Mouse (Mus musculus) midbrain, embryonic 11.5 days (tissue): ENCODE measurements at regions not wholly inside any gene's neighbourhood (a gene's known extent, or its start where the extent isn't known, plus 50 kb on each side); places are given as distances from the start of the nearest gene placed in this dataset.

Experiments
- ATAC-seq: fragments of 200-750 bp; cut with Nextera tagmentation; 2 replicates; pipeline ENCODE4 v1.8.0; 2017; ENCODE audit warnings: moderate TSS enrichment, moderate library complexity; ENCODE audit not compliant: low FRiP score
- DNase-seq: peaks from one replicate; pipeline ENCODE4 v3.0.0; 2015; ENCODE audit warnings: low spot score; ENCODE audit errors: missing footprints
- H3K27ac ChIP-seq: fragments of 300-500 bp; sonication (generic); 2 replicates; pipeline ENCODE4 v1.5.1; 2014; ENCODE audit warnings: low read depth, low read length
- H3K27me3 ChIP-seq: fragments of 300-500 bp; sonication (generic); 2 replicates; pipeline ENCODE4 v1.6.1; 2014; ENCODE audit warnings: mild to moderate bottlenecking, low read length, moderate library complexity, mixed read lengths; ENCODE audit not compliant: control insufficient read depth, insufficient read depth
- H3K36me3 ChIP-seq: fragments of 300-500 bp; sonication (generic); 2 replicates; pipeline ENCODE4 v1.6.1; 2014; ENCODE audit warnings: mild to moderate bottlenecking, low read length, moderate library complexity, mixed read lengths; ENCODE audit not compliant: control insufficient read depth, insufficient read depth
- H3K4me1 ChIP-seq: fragments of 300-500 bp; sonication (generic); 2 replicates; pipeline ENCODE4 v1.6.1; 2014; ENCODE audit warnings: low read length; ENCODE audit not compliant: control insufficient read depth, insufficient read depth
- H3K4me2 ChIP-seq: fragments of 300-500 bp; sonication (generic); 2 replicates; pipeline ENCODE4 v1.6.1; 2014; ENCODE audit warnings: mild to moderate bottlenecking, moderate library complexity
- H3K4me3 ChIP-seq: fragments of 300-500 bp; sonication (generic); 2 replicates; pipeline ENCODE4 v1.5.1; 2014; ENCODE audit warnings: low read depth, low read length
- H3K9ac ChIP-seq: fragments of 300-500 bp; sonication (generic); 2 replicates; pipeline ENCODE4 v1.6.1; 2014; ENCODE audit warnings: low read length
- H3K9me3 ChIP-seq: fragments of 300-500 bp; sonication (generic); 2 replicates; pipeline ENCODE4 v1.6.1; 2016; ENCODE audit warnings: low read length; ENCODE audit not compliant: control insufficient read depth
- WGBS: fragments of 180-500 bp; shearing (Covaris S2); extraction: QIAGEN DNeasy Blood & Tissue Kit; methylation state at CpG from one replicate; pipeline ENCODE4 v1.1.7; 2014; 5-methylcytosine and 5-hydroxymethylcytosine counted together

DNA sequence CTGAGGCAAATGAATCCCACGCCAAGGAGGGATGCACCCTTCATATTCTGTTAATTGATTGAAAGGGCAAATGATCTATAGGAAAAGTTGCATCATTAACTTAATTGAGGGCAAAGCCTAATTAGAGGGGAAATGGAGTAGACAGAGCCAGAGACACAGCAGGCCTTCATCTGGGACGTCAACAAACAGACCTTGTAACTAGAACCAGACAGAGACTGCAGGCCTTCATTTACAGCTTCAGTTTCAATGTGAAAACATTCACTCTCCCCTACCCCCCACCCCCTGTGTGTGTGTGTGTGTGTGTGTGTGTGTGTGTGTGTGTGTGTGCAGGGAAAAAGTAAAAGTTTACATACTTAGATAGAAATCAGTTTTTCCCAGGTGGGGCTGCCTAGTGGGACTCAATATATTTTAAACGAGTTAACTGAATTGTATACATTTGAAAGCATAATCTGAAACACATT is 97.2 kb downstream of the Spry2 start:
- no peaks in the 10 kb centered on the region for H3K4me1 ChIP-seq
- H3K27ac ChIP-seq = no peak overlapping the region
- H3K4me2 ChIP-seq = no peak overlapping the region
- H3K9me3 ChIP-seq = no peaks in the 10 kb centered on the region
- DNase-seq (no peak), ATAC-seq (peak; percentile 8; the same call in 1 of the 2 replicates)
- no peak overlapping the region for H3K9ac ChIP-seq
- no peak overlapping the region for H3K4me3 ChIP-seq
- H3K36me3 ChIP-seq = no peaks in the 10 kb centered on the region
- WGBS = 68% methylated on average over 3 of the region's 3 CpGs
- no peaks in the 10 kb centered on the region for H3K27me3 ChIP-seq

DNA sequence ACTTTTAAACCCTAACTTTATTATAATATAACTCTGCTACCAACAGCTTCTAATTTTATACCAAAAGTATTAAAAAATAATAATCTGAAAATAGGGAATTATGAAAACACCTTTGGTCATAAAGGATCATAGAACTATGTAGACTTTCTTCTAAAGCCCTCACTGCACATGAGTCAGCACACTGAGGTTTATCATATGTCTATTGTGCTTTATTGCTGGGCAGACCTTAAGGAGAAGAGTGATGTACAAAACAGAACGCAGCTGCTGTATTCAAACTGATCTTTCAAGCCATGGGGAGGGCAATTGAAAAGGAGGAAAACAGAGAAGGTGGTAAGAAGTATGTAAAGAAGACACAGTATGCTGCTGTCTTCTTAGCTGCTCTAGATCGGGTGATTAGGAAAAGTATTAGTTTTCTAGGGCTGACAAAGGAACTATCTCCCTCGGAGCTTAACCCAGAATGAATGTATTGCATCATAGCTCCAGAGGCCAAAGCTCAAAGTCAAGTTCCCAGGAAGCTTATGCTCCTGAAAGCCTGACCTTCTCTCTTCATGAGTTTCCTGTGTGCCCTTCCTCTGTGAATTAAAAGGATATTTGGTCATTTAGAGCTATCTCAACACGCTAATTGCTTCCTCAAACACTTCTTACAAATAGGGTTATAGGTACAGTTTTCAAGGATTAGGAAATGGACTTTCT is 103.5 kb downstream of the Spry2 start:
- Histone ChIP-seq H3K36me3 (no peaks in the 10 kb centered on the region), H3K9ac (no peak overlapping the region), H3K27me3 (no peaks in the 10 kb centered on the region), H3K4me2 (no peak overlapping the region), H3K4me3 (no peak overlapping the region), H3K27ac (no peak overlapping the region), H3K4me1 (no peaks in the 10 kb centered on the region), H3K9me3 (no peaks in the 10 kb centered on the region)
- 79% methylated on average over 4 of the region's 4 CpGs for WGBS
- DNase-seq (no peak), ATAC-seq (no peak)

DNA sequence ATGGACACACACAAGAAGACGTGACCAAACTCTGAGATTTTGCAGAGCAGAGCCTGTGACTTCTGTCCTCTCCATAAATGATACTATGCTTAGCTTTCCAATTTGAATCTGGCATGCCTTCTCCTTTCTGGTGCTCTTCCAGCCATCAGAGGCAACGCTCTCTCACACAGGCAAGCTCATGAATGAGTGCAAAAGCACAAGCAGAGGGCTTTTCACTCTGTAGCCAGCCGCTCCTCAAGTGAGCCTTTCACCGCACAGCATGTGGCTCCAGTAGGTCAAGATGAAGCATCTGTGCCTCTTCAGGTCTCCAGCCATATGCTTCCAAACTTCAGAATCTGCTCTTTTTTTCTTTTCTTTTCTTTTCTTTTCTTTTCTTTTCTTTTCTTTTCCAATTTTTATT is 106.2 kb downstream of the Spry2 start:
- WGBS = 85% methylated on average over 4 of the region's 4 CpGs

DNA sequence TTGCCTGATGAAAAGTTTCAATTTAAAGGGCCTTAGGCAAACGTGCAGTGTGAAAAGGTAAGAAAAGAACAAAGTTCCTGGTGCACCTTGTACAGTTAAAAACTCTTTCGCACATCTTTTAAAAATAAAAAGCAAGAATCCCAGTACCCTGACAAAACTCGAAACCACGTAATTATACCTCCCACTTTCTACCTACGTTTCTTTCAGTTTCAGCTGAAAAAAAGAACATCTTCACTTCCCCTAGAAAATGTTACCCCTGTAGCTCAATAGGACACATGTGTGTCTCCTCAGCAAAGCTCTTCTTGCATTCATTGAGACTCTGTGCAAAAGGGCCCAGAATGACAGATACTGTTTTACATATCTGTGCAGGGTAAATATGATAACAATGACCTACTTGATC is 113.2 kb downstream of the Spry2 start:
- Histone ChIP-seq H3K36me3 (no peaks in the 10 kb centered on the region), H3K9me3 (no peaks in the 10 kb centered on the region), H3K4me1 (no peaks in the 10 kb centered on the region), H3K4me2 (no peak overlapping the region), H3K9ac (no peak overlapping the region), H3K4me3 (no peak overlapping the region), H3K27me3 (no peaks in the 10 kb centered on the region), H3K27ac (no peak overlapping the region)
- DNase-seq = no peak
- no peak for ATAC-seq
- 88% methylated on average over 5 of the region's 5 CpGs for WGBS

More for the DNA sequence above, 106.2 kb downstream of the Spry2 start:
- Histone ChIP-seq H3K4me3 (no peak overlapping the region), H3K4me2 (no peak overlapping the region), H3K27ac (no peak overlapping the region), H3K27me3 (no peaks in the 10 kb centered on the region), H3K9ac (no peak overlapping the region), H3K36me3 (no peaks in the 10 kb centered on the region), H3K9me3 (no peaks in the 10 kb centered on the region), H3K4me1 (no peaks in the 10 kb centered on the region)
- DNase-seq (no peak), ATAC-seq (no peak)

DNA sequence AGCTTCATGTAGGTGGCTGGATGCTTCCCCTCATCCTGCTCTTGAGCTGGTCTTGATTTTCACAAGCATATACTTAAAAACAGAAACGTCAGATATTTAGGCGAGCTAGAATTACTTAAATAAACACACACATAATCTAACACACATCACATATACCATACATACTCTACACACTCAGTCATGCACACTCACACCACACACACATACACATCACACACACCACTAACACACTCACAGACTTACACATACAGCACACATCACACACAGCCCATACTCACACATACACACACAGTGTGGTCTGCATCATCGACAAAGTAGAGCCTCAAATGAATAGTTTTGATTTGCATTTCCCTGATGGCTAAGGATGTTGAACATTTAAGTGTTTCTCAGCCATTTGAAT is 116.9 kb downstream of the Spry2 start:
- H3K36me3 ChIP-seq = no peaks in the 10 kb centered on the region
- no peaks in the 10 kb centered on the region for H3K27me3 ChIP-seq
- H3K4me2 ChIP-seq = no peak overlapping the region
- H3K9me3 ChIP-seq = no peaks in the 10 kb centered on the region
- no peak overlapping the region for H3K9ac ChIP-seq
- H3K4me1 ChIP-seq = no peaks in the 10 kb centered on the region
- ATAC-seq (no peak), DNase-seq (no peak)
- WGBS = 86% methylated on average over 3 of the region's 3 CpGs
- H3K27ac ChIP-seq = no peak overlapping the region
- no peak overlapping the region for H3K4me3 ChIP-seq

DNA sequence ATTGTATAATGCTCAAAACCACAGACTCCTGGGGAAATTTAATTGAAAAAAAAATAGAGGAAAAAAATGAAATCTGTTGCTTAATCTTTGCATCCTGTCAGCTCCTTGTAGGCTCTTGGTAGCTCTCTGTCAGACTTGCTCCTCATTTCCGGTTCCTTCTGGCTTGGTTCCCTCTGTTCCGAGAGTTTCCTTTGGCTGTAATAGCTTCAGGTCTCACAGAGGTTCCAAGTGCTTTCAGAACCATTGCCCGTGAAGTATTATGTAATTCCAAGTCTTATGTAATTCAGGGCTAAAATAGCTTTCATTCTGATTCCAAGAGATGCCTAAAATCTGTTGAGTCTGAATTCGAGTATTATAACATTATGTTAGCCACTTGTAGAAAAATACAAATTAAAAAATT is 117.3 kb downstream of the Spry2 start:
- Histone ChIP-seq H3K27ac (no peak overlapping the region), H3K4me3 (no peak overlapping the region), H3K9ac (no peak overlapping the region), H3K9me3 (no peaks in the 10 kb centered on the region), H3K36me3 (no peaks in the 10 kb centered on the region), H3K4me2 (no peak overlapping the region), H3K4me1 (no peaks in the 10 kb centered on the region), H3K27me3 (no peaks in the 10 kb centered on the region)
- DNase-seq (no peak), ATAC-seq (no peak)
- 87% methylated on average over 4 of the region's 4 CpGs for WGBS

DNA sequence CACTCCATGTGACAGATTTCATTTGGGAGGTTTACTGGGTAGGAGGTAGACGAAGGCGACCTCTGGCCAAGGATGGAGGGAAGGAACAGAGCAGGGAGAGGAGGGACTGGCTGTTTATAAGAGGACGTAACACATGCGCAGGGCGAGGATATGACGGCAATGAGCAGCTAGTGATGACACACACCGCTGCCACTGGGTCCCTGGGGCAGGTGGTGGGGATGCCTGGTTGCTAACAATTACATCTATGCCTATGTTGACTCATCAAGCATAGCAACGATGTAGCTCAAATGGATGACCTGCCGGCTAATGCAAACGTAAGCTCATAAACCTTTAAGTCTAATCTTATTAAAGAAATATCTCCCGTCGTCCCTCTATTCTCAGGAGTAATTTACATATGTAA is 122.9 kb downstream of the Spry2 start:
- Histone ChIP-seq H3K27me3 (no peaks in the 10 kb centered on the region), H3K4me1 (no peaks in the 10 kb centered on the region), H3K4me3 (no peak overlapping the region), H3K36me3 (no peaks in the 10 kb centered on the region), H3K27ac (no peak overlapping the region), H3K9ac (no peak overlapping the region), H3K4me2 (no peak overlapping the region), H3K9me3 (no peaks in the 10 kb centered on the region)
- ATAC-seq (no peak), DNase-seq (no peak)
- 90% methylated on average over 12 of the region's 12 CpGs for WGBS

DNA sequence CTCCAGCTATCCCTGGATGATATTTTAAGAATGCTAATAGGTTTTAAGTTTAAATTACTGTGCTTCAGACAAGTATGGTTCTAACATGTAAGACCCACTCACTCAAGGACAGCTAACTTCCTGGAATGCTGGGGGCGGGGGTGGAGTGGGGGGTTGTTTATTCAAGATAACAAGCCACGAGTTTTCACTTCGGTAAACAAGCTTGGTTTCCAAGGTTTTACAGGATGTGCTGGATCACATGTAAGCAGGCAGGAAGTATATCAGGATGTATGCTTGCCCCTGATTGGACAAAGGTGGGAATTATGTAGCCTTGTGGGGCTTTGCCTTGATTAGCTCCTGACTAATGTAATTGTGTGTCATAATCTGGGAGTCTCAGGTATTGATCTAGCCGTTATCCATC is 129.5 kb downstream of the Spry2 start:
- H3K4me2 ChIP-seq = no peak overlapping the region

DNA sequence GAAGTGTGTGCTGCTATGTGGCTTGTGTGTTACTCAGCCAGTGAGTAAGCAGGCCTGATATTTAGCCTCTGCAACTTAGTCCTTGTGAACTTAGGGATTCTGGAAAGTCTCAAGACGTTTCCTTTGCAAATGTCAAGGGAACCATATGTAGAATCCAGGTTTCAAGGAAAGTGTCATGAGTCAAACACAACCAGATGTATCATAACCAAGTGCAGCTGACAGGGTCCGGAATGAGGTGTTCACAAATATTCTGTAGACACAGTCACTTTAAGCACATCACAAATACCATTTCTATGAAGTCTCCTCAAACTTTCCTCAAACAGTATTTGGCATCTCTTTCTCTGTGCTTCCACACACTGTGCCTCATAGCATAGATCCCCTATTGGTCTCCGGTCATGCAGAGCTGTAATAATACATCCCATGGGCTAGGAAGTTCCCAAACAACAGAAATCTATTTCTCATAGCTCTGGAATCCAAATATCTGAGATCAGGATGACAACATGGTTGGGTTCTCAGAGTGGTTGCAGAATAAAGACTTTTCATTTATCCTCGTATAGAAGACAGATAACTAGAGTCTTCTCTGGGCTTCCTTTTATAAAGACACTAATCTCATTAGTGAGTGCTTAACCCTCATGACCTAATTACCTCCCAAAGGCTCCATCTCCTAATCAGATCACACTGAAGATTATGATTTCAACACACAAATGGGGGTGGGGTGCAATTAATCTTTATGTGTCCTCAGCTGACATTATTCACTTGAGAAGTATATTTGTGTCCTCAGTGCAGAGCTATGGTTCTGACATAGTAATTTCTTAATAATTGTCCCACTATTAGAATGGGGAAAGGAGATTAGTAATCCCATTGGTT is 143.9 kb downstream of the Spry2 start:
- ATAC-seq = no peak
- WGBS = 57% methylated on average over 4 of the region's 4 CpGs
- no peak overlapping the region for H3K4me3 ChIP-seq
- H3K9ac ChIP-seq = no peak overlapping the region
- H3K9me3 ChIP-seq = no peaks in the 10 kb centered on the region
- no peaks in the 10 kb centered on the region for H3K4me1 ChIP-seq
- no peak for DNase-seq
- no peaks in the 10 kb centered on the region for H3K36me3 ChIP-seq
- no peak overlapping the region for H3K27ac ChIP-seq
- H3K27me3 ChIP-seq = no peaks in the 10 kb centered on the region
- H3K4me2 ChIP-seq = no peak overlapping the region

More for the DNA sequence above, 129.5 kb downstream of the Spry2 start:
- no peak overlapping the region for H3K27ac ChIP-seq
- H3K9ac ChIP-seq = no peak overlapping the region
- 79% methylated on average over 4 of the region's 4 CpGs for WGBS
- ATAC-seq (no peak), DNase-seq (no peak)
- H3K9me3 ChIP-seq = no peaks in the 10 kb centered on the region
- no peak overlapping the region for H3K4me3 ChIP-seq
- H3K27me3 ChIP-seq = no peaks in the 10 kb centered on the region
- no peaks in the 10 kb centered on the region for H3K4me1 ChIP-seq
- H3K36me3 ChIP-seq = no peaks in the 10 kb centered on the region
